Mouse (Mus musculus): Measurements from ENCODE around the gene Rere.

DNA sequence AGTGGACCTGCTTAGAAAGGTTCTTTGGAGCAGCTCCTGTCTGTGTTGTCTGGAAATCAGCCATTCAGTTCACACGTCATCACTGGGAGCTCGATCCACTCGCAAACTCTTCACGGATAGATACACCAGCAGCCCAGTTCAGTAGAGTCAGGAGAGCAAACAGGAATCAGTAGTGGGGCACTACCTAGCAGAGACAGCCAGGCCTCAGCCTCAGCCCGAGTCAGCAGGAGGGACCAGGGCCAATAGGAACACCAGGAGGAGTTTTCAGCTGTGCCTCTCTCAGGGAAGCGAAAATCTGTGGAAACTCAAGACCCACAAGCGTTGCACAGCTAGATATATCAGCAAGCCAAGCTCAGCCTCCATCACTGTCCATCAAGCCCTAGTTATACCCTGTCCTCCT, 264.3 kb downstream of the Rere start:
- TF ChIP-seq GATA1 (IDR thresholded peaks at IDR 0.05; ENCODE audit: low read length): no peak
- TF ChIP-seq TAL1 (IDR thresholded peaks at IDR 0.05; ENCODE audit: low read length): no peak

All from erythroblast, embryonic 14.5 days (primary cell).